Mouse (Mus musculus) kidney, adult 2 months (tissue): Measurements from ENCODE around the gene Fancg.
A peak's percentile ranks its signal among the peaks of the same experiment; 100 is the strongest.

Experiments
- CTCF ChIP-seq: fragments of 200-500 bp; conservative IDR thresholded peaks from 2 replicates; pipeline ENCODE4 v1.5.1; 2011; ENCODE audit warnings: low read depth, mild to moderate bottlenecking, control low read depth, low read length, moderate library complexity, mixed read lengths; ENCODE audit not compliant: insufficient read depth, insufficient read length
- POLR2A ChIP-seq: fragments of 200-500 bp; IDR thresholded peaks from one replicate; pipeline ENCODE4 v1.6.1; 2011; ENCODE audit warnings: low read depth, low read length, control low read depth

GRCm38 (mm10) chr4:43058753-43059654 lies 48.7 kb upstream of the Fancg start, which contains the start of gene Unc13b:
- TF ChIP-seq CTCF, result no peak
- TF ChIP-seq POLR2A, result peak; percentile 26
